Mouse (Mus musculus) limb, embryonic 12.5 days (tissue): Measurements from ENCODE around the gene Aqp6. TPM values are rescaled to one million over a fixed set of nuclear protein-coding genes. Genes with fewer than 3 reads are reported as not detected.

Experiments used
- ATAC-seq: fragments of 200-750 bp; cut with Nextera tagmentation; 2 replicates; pipeline ENCODE4 v1.8.0; 2017; ENCODE audit warnings: low read depth, moderate TSS enrichment; ENCODE audit not compliant: insufficient number of reproducible peaks, insufficient read depth, low FRiP score, low TSS enrichment
- H3K27ac ChIP-seq: fragments of 300-500 bp; sonication (generic); 2 replicates; pipeline ENCODE4 v1.5.1; 2016; ENCODE audit warnings: mild to moderate bottlenecking, moderate library complexity
- H3K27me3 ChIP-seq: fragments of 300-500 bp; sonication (generic); 2 replicates; pipeline ENCODE4 v1.6.1; 2016; ENCODE audit warnings: mild to moderate bottlenecking, moderate library complexity
- H3K36me3 ChIP-seq: fragments of 300-500 bp; sonication (generic); 2 replicates; pipeline ENCODE4 v1.6.1; 2016; ENCODE audit warnings: mild to moderate bottlenecking, moderate library complexity
- H3K4me1 ChIP-seq: fragments of 300-500 bp; sonication (generic); replicated peaks from 2 replicates; pipeline ENCODE4 v1.6.1; 2016
- H3K4me2 ChIP-seq: fragments of 300-500 bp; sonication (generic); 2 replicates; pipeline ENCODE4 v1.6.1; 2016; ENCODE audit warnings: mild to moderate bottlenecking, moderate library complexity
- H3K4me3 ChIP-seq: fragments of 300-500 bp; sonication (generic); replicated peaks from 2 replicates; pipeline ENCODE4 v1.5.1; 2016; ENCODE audit warnings: mild to moderate bottlenecking
- H3K9ac ChIP-seq: fragments of 300-500 bp; sonication (generic); replicated peaks from 2 replicates; pipeline ENCODE4 v1.6.1; 2016; ENCODE audit warnings: mild to moderate bottlenecking, moderate library complexity
- H3K9me3 ChIP-seq: fragments of 300-500 bp; sonication (generic); 2 replicates; pipeline ENCODE4 v1.6.1; 2016; ENCODE audit warnings: mild to moderate bottlenecking, moderate library complexity
- WGBS: fragments of 180-500 bp; shearing (Covaris S2); methylation state at CpG from one replicate; pipeline ENCODE4 v1.1.7; 2016; 5-methylcytosine and 5-hydroxymethylcytosine counted together
- polyA plus RNA-seq: library from polyadenylated mRNA; unstranded; fragments of >200 nt; fragmentation: Nextera tagmentation; extraction: Ambion mirVana; gene quantifications from 2 replicates; pipeline ENCODE4 v1.2.1, GENCODE M21; 2016

Aqp6 gene
- polyA plus RNA-seq, 1 experiment from 2014 or later: not detected

DNA sequence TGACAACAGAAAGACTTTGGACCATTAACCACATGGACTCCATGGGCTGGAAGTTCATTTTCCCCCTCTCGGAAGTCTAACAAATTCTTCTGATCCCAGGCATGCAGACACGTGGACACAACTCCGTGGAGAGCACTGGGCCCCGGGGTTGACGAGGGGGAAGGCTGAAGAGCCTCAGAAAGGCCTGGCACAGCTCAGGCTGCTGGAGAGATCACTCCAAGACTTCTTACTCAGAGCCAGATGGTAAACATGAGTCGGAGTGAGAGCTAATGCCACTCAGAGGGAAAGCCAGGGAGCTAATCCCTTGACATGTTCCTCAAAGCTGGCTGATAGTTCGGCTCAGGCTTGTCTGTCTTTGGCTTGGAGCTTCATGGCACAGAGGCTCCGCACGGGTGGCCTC is 14.0 kb downstream of the Aqp6 start:
- Histone ChIP-seq H3K9ac (no peak overlapping the region), H3K27ac (no peak overlapping the region), H3K4me3 (no peak overlapping the region), H3K9me3 (no peaks in the 10 kb centered on the region), H3K36me3 (peaks cover 8% of the 10 kb centered on the region; the same call in 1 of the 2 replicates), H3K4me1 (peaks cover 23% of the 10 kb centered on the region), H3K27me3 (peaks cover 30% of the 10 kb centered on the region), H3K4me2 (no peak overlapping the region)
- ATAC-seq: no peak
- WGBS: 34% methylated on average over 9 of the region's 9 CpGs

DNA sequence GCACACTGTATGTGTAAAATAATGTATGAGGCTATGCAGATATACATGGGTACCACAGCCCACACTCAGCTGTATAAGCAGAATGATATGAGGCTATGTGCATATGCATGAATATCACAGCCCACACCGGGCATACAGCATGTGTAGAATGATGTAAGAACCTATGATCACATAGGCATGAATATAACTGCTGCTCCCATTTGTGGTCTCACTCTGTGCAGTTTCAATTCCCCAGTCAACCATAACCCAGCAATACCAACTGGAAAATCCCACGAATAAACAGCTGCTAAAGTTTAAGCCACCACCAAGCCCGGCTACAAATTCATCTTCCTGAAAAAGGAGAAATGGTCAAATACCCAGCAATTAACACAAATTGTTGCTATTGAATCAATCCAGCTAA is 17.4 kb downstream of the Aqp6 start:
- H3K27ac ChIP-seq: no peak overlapping the region
- H3K9me3 ChIP-seq: no peaks in the 10 kb centered on the region
- H3K4me3 ChIP-seq: no peak overlapping the region
- peaks cover 39% of the 10 kb centered on the region for H3K36me3 ChIP-seq
- H3K4me2 ChIP-seq: no peak overlapping the region
- no peak overlapping the region for H3K9ac ChIP-seq
- WGBS: 87% methylated on average over 3 of the region's 3 CpGs
- H3K4me1 ChIP-seq: peaks cover 15% of the 10 kb centered on the region
- H3K27me3 ChIP-seq: peaks cover 19% of the 10 kb centered on the region
- no peak for ATAC-seq

DNA sequence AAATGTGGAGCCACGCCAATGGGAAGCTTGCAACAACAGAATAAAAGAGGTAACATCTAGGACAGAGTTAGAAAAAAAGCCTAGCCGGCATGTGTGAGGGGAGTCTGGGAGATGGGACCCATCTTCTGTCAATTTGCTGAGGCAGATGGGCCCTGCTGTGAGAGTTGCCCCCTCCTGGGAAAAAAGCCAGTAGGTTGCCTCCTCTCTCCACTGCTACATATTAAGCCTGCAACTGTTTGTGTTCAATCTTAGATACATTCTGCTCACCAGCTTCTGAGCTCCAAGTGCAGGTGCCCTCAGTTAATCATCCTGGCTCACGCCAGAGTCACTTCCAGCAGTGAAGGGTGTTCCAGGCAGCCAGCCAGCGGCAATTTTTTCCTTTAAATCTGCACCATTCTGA is 18.6 kb downstream of the Aqp6 start:
- H3K9me3 ChIP-seq: no peaks in the 10 kb centered on the region
- 85% methylated on average over 4 of the region's 4 CpGs for WGBS
- no peak for ATAC-seq

DNA sequence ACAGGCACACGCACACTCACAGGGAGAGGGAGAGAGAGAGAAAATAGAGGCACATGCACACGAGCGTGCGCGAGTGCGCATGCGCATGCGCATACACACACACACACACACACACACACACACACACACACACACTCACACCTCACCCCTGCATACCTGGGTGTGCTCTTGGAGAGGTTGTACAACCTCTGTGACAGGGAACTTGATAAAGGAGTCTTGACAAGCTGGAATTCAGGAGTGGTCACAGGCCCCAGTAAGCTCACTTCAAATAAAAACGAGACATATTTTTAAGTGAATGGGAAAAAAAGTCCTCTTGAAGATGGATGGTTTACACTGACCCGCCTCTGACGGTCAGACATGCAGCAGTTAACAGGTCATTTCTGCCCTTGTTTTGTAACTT is 20.9 kb downstream of the Aqp6 start:
- ATAC-seq: no peak
- H3K27ac ChIP-seq: no peak overlapping the region
- H3K9me3 ChIP-seq: no peaks in the 10 kb centered on the region
- H3K4me1 ChIP-seq: no peaks in the 10 kb centered on the region
- 94% methylated on average over 8 of the region's 11 CpGs for WGBS
- no peak overlapping the region for H3K9ac ChIP-seq
- no peaks in the 10 kb centered on the region for H3K27me3 ChIP-seq
- peaks cover 73% of the 10 kb centered on the region for H3K36me3 ChIP-seq
- H3K4me2 ChIP-seq: no peak overlapping the region
- no peak overlapping the region for H3K4me3 ChIP-seq

More for the DNA sequence above, 18.6 kb downstream of the Aqp6 start:
- Histone ChIP-seq H3K36me3 (peaks cover 51% of the 10 kb centered on the region), H3K4me1 (peaks cover 8% of the 10 kb centered on the region), H3K4me2 (no peak overlapping the region), H3K27ac (no peak overlapping the region), H3K4me3 (no peak overlapping the region), H3K9ac (no peak overlapping the region), H3K27me3 (peaks cover 6% of the 10 kb centered on the region)

DNA sequence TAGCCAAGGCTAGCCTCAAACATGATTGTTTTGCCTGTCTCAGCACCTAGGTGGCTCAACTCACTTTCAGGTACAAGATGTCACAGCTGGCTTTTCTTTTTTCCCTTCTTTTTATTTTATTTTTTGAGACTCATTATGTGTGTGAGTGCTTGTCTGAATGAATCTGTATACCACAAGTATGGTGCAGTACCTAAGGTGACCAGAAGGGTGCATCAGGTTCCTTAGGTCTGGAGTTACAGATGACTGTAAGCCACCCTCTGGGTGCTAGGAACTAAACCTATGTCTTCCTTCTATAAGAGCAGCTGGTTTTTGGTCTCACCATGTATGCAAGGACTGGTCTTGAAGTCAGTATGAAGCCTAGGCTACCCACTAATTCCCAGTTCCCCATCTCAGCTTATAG is 30.4 kb downstream of the Aqp6 start:
- no peaks in the 10 kb centered on the region for H3K27me3 ChIP-seq
- H3K9me3 ChIP-seq: no peaks in the 10 kb centered on the region
- no peak overlapping the region for H3K27ac ChIP-seq
- H3K9ac ChIP-seq: no peak overlapping the region
- H3K4me3 ChIP-seq: no peak overlapping the region
- H3K36me3 ChIP-seq: peaks cover 95% of the 10 kb centered on the region
- H3K4me2 ChIP-seq: no peak overlapping the region
- no peaks in the 10 kb centered on the region for H3K4me1 ChIP-seq
- ATAC-seq: no peak

DNA sequence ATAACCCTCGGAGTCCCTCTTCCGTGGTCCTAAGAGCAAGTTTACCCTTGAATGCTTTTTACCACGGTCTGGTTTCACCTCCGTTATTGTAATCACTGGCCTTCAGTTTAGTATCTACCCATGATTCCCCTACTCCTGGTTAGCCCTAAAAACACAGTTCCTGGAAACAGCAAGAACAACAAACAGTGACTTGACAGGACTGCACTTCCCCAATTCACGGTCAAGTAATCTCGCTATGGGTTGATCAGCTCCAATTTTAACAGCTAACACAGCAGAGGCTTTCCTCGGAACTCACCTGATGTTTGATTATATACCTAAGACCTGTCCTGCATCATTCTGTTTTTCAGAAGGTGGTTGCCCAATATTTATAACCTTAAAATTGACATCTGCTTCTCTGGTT is 33.5 kb downstream of the Aqp6 start:
- Histone ChIP-seq H3K4me1 (no peaks in the 10 kb centered on the region), H3K27me3 (no peaks in the 10 kb centered on the region), H3K27ac (no peak overlapping the region), H3K4me3 (no peak overlapping the region), H3K36me3 (peaks cover 97% of the 10 kb centered on the region), H3K9me3 (no peaks in the 10 kb centered on the region), H3K9ac (no peak overlapping the region), H3K4me2 (no peak overlapping the region)
- ATAC-seq: no peak
- 89% methylated on average over 7 of the region's 7 CpGs for WGBS

DNA sequence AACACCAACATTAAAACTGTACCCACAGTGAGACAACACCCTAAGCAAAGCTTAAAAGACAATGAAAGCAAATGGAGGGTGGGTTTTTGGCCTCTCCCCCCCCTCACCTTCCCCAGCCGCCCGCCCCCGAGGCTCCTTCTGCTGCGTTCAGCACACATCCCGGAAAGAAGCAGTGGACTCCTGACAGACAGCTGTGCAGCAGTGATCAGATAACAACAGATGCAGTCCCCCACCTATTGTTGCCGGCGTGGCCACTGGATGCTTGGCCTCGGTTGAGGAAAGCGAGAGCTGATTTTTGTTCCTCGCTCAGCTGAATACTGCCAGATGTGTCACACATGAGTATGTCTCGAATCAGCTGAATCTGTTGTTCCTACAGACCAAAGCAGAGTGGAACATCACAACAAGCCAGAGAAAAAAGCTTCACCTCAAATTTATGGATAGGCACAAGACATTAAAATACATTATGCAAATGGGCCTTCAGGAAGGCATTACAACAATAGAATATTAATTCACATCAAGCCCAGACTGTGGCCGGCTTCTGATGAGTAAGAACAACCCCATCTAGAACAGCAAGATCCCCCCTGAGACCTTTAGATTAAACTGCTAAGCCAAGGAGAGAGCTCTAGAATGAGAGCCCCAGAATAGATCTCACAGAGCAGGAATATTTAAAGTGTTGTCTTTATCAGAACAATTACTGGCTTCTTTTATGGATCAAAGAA is 36.4 kb downstream of the Aqp6 start:
- Histone ChIP-seq H3K27ac (no peak overlapping the region), H3K9me3 (no peaks in the 10 kb centered on the region), H3K4me2 (no peak overlapping the region), H3K4me1 (no peaks in the 10 kb centered on the region), H3K27me3 (no peaks in the 10 kb centered on the region), H3K9ac (no peak overlapping the region), H3K4me3 (no peak overlapping the region), H3K36me3 (peaks cover 94% of the 10 kb centered on the region)
- no peak for ATAC-seq
- WGBS: 75% methylated on average over 12 of the region's 12 CpGs

DNA sequence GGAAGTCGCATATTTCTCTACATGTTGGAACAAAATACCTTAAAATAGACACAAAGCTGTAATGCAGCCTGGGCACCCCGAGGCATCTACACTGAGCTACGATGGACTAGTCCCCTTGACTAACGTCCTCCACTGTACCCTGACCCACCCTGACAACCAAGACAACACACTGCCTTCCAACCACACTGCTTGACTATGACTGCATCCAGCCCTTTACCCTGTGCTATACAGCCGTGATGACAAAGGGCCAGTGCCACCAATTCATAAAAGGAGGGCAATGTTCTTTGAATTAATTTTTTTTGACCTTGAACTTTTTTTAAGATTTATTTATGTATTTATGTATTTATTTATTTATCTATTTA is 36.9 kb downstream of the Aqp6 start:
- Histone ChIP-seq H3K27me3 (no peaks in the 10 kb centered on the region), H3K4me1 (no peaks in the 10 kb centered on the region), H3K4me2 (no peak overlapping the region), H3K9ac (no peak overlapping the region), H3K9me3 (no peaks in the 10 kb centered on the region), H3K4me3 (no peak overlapping the region), H3K27ac (no peak overlapping the region), H3K36me3 (peaks cover 90% of the 10 kb centered on the region)
- no peak for ATAC-seq
- 93% methylated on average over 5 of the region's 5 CpGs for WGBS

DNA sequence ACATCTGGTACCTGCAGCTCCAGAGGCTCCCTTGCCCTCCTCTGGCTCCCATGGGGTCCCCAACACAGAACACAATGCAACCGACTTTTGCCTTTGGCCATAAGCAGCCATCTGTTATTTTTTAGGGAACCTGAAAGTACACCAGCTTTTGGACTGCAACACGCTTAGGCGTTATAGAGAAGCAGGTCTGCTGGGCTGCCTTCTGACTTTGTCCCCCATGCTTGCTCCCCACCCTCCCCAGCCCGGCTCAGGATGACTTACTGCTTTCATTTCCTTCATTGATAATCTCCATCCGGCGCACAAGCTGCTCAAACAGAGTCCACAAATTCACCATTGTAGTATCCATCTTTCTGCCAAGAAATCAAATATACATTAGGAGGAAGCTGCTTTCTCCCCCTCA is 41.4 kb downstream of the Aqp6 start:
- peaks cover 49% of the 10 kb centered on the region for H3K36me3 ChIP-seq
- peaks cover 19% of the 10 kb centered on the region for H3K4me1 ChIP-seq
- H3K4me2 ChIP-seq: no peak overlapping the region
- H3K27me3 ChIP-seq: no peaks in the 10 kb centered on the region
- WGBS: 69% methylated on average over 6 of the region's 6 CpGs
- no peak overlapping the region for H3K9ac ChIP-seq
- no peaks in the 10 kb centered on the region for H3K9me3 ChIP-seq
- no peak overlapping the region for H3K4me3 ChIP-seq
- H3K27ac ChIP-seq: no peak overlapping the region
- ATAC-seq: no peak

DNA sequence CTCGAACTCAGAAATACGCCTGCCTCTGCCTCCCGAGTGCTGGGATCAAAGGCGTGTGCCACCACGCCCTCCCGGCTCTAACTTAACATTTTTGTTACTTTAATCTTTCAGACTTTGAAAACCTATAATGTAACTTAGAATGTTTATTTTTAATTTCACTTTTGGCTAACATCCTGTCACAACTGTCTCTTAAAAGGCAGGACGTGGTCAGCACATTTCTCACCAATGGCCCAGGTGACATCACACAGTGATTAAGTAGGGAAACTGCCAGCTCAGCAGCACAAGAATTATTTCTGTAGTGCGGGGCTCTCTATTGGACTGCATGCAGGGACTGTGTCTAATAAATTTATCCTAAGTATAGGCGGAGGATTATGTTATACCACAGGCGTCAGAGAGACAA is 42.6 kb downstream of the Aqp6 start:
- no peak for ATAC-seq
- no peak overlapping the region for H3K9ac ChIP-seq
- H3K4me2 ChIP-seq: no peak overlapping the region
- H3K4me3 ChIP-seq: no peak overlapping the region
- H3K36me3 ChIP-seq: peaks cover 37% of the 10 kb centered on the region
- no peaks in the 10 kb centered on the region for H3K27me3 ChIP-seq
- 87% methylated on average over 10 of the region's 10 CpGs for WGBS
- no peak overlapping the region for H3K27ac ChIP-seq
- no peaks in the 10 kb centered on the region for H3K9me3 ChIP-seq
- H3K4me1 ChIP-seq: peaks cover 30% of the 10 kb centered on the region

DNA sequence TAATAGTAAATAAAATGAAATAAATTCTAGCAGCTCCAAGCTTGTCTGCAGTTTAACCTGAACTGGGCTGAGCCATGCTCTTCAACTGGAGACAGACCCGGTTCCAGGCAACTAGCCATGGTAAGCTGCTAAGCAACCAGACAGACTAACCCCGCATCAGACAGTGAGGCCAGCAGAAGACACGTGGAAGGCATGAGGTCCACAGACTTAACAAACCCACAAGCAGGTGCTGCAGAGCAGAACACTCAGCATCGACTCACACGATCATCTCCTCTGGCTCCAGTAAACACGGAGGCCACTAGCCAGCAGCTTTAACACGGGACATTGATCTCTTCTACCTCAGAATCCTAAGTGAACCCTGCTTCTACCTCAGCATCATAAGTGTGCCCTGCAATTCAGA is 43.6 kb downstream of the Aqp6 start:
- Histone ChIP-seq H3K4me2 (no peak overlapping the region), H3K4me1 (peaks cover 40% of the 10 kb centered on the region)

DNA sequence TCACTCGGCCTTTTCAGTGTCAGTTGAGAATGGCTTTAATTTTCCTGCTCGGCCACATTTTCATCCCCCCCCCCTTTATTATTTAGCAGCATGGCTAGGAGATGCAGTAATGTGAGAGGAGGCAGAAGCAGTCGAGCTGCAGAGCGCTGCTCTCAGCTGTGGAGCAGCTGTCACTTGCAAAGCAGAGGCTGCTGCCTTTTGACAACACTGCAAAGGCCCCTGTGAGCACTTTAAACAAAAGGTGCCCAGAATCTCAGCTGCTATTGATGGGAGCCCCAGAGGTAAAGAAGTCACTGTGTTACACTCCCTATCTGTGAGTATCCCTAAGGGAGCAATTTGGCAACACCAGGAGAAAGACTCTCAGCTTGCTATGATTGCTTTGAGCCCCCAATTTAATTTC is 47.1 kb downstream of the Aqp6 start:
- Histone ChIP-seq H3K9me3 (no peaks in the 10 kb centered on the region), H3K27ac (no peak overlapping the region), H3K4me2 (peak overlapping the region; percentile 11; the same call in 1 of the 2 replicates), H3K36me3 (no peaks in the 10 kb centered on the region), H3K4me3 (no peak overlapping the region), H3K4me1 (peaks cover 52% of the 10 kb centered on the region), H3K27me3 (peaks cover 10% of the 10 kb centered on the region), H3K9ac (no peak overlapping the region)
- ATAC-seq: no peak
- WGBS: 26% methylated on average over 4 of the region's 4 CpGs

More for the DNA sequence above, 43.6 kb downstream of the Aqp6 start:
- 78% methylated on average over 7 of the region's 7 CpGs for WGBS
- Histone ChIP-seq H3K36me3 (peaks cover 27% of the 10 kb centered on the region), H3K9me3 (no peaks in the 10 kb centered on the region), H3K27ac (no peak overlapping the region), H3K4me3 (no peak overlapping the region), H3K27me3 (no peaks in the 10 kb centered on the region), H3K9ac (no peak overlapping the region)
- no peak for ATAC-seq
